Mouse (Mus musculus): ENCODE data around the gene Cbx3. TPM values are rescaled to one million over a fixed set of nuclear protein-coding genes. Genes with fewer than 3 reads are reported as not detected.
A peak's percentile ranks its signal among the peaks of the same experiment; 100 is the strongest.

Cbx3 gene
- polyA plus RNA-seq, 1 experiment from 2014 or later, result 396 TPM

DNA sequence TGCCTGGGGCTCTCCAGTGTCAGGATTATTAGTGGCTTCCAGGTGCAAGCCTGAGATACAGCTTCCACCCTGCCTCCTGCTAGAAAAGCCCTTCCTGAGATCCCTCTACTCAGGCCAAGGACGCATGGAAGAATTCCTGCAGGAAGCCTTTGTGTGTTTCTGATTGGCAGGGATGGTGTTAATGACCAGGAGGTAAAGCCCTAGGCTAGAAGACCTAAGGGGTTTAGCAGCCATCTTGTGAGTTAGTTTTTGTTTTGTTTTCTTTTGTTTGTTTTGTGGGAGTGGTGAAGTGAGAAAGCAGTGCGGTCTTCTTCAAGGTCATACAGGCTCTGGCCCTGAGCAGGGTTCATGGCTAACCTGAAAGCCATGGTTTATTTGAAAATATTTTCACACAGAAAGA lies 37.4 kb downstream of the Cbx3 start:
- no peaks in the 10 kb centered on the region for H3K9me3 ChIP-seq
- H3K36me3 ChIP-seq, result no peaks in the 10 kb centered on the region
- H3K27me3 ChIP-seq, result no peaks in the 10 kb centered on the region
- 71% methylated on average over 2 of the region's 2 CpGs for WGBS
- no peak overlapping the region for H3K9ac ChIP-seq
- H3K27ac ChIP-seq, result no peak overlapping the region
- no peak for ATAC-seq (ENCODE audit: insufficient number of reproducible peaks, low FRiP score, low TSS enrichment, low read depth)
- no peaks in the 10 kb centered on the region for H3K4me1 ChIP-seq
- no peak overlapping the region for H3K4me2 ChIP-seq
- H3K4me3 ChIP-seq, result no peak overlapping the region

DNA sequence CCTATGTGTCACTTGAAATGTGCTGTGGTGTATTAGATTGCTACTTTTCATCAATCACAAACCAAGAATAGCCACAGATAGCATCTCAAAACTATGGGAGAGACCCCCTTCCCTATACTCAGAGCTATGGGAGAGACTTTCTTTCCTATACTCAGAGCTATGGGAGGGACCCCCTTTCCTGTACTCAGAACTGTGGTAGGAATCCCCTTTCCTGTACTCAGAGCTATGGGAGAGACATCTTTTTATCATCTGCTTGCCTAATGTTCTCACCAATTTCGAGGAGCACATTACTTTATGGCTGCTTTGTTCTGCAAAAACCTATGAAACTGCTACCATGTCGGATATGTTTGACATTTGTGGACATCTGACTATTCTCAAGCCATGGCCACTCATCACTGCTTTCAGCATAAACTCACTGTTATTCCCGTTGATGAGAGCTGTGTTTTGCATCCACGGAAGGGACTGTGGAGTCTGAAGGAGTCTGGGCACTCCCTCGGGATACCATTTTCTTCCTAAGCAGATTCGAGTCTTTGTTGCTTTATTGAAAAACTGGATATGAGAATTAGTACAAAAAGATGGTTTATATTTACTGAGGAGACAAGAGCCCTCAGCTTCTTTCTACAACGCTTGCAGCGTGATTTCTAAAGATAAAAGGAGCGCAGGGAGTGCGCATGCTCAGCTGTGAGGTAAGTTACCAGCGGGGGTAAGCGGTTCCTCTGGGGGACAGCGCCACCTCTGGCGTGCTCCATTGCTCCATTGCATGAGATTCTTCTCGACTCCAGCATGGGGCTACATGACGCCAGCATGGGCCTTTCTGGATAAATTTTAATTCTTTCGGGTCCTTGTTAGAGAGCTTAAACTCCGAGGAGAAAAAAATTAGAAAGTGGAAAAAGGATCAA lies 38.8 kb downstream of the Cbx3 start:
- Histone ChIP-seq H3K27me3 (no peaks in the 10 kb centered on the region), H3K27ac (no peak overlapping the region), H3K4me2 (peak overlapping the region; percentile 37), H3K36me3 (no peaks in the 10 kb centered on the region), H3K9me3 (no peaks in the 10 kb centered on the region), H3K4me3 (peak overlapping the region; percentile 29), H3K4me1 (no peaks in the 10 kb centered on the region), H3K9ac (no peak overlapping the region)
- WGBS, result 24% methylated on average over 18 of the region's 18 CpGs
- ATAC-seq (ENCODE audit: insufficient number of reproducible peaks, low FRiP score, low TSS enrichment, low read depth), result no peak

DNA sequence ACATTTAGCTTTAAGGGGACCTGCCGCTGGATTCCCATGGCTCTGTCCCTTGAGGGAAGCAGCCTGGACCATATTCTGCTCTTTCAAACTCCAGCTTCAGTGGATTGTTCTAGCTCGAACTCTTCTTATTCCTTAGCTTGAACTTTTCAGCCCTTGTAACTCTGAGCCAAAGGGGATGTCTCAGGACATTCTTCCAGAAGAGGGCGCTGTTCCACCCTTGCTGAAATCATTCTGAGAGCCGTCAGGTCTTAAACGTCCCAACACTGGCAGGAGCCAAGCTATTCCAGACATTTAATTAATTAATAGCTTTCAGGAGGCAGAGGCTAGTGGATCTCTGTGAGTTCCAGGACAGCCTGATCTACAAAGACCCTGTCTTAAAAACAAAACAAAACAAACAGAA lies 39.9 kb downstream of the Cbx3 start:
- Histone ChIP-seq H3K4me1 (no peaks in the 10 kb centered on the region), H3K27me3 (no peaks in the 10 kb centered on the region), H3K4me2 (no peak overlapping the region), H3K9ac (no peak overlapping the region), H3K36me3 (no peaks in the 10 kb centered on the region), H3K4me3 (no peak overlapping the region), H3K27ac (no peak overlapping the region), H3K9me3 (no peaks in the 10 kb centered on the region)
- WGBS, result 33% methylated on average over 5 of the region's 5 CpGs
- no peak for ATAC-seq (ENCODE audit: insufficient number of reproducible peaks, low FRiP score, low TSS enrichment, low read depth)

DNA sequence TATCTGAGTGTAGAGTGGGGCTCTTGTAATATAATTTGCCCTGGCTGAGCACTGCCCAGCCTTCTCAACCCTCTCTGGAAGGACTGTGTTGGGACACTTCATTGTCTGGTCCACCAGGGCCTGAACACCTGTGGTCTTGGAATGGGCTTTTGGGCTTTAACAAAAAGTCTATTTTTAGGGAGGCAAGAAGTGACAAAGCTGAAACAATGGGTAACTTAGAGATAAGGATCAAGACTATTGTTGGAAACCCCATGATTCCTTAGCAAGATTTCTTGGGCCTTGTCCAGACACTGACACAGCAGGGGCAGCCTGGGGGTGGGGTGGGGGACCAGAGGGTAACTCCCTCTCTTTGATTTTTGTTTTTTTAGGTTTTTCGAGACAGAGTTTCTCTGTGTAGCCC lies 40.8 kb downstream of the Cbx3 start:
- Histone ChIP-seq H3K4me1 (no peaks in the 10 kb centered on the region), H3K27me3 (no peaks in the 10 kb centered on the region), H3K27ac (no peak overlapping the region), H3K4me3 (no peak overlapping the region), H3K4me2 (no peak overlapping the region), H3K36me3 (no peaks in the 10 kb centered on the region), H3K9me3 (no peaks in the 10 kb centered on the region), H3K9ac (no peak overlapping the region)
- 74% methylated on average over 1 of the region's 1 CpGs for WGBS
- ATAC-seq (ENCODE audit: insufficient number of reproducible peaks, low FRiP score, low TSS enrichment, low read depth), result no peak

DNA sequence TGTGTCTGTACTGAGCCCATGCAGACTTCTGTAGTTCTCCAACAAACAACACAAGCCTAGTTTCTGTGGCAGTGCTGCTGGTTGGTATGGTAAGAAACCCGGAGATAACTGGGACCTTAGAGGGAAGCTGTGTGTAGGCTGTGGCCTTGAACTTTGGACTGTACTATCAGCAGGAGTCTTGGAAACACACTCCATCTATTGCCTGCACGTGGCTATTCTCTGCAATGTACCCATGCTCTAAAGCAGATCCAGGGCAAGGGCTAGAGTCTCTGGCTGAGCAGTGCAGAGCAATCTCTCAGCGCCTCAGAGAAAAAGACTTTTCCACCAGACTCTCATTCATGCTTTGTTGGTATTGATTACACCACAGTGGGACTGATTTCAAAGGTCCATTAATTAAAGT lies 43.6 kb downstream of the Cbx3 start:
- no peak for ATAC-seq (ENCODE audit: insufficient number of reproducible peaks, low FRiP score, low TSS enrichment, low read depth)
- 86% methylated on average over 3 of the region's 3 CpGs for WGBS
- Histone ChIP-seq H3K9ac (no peak overlapping the region), H3K27me3 (no peaks in the 10 kb centered on the region), H3K27ac (no peak overlapping the region), H3K36me3 (no peaks in the 10 kb centered on the region), H3K4me1 (no peaks in the 10 kb centered on the region), H3K9me3 (no peaks in the 10 kb centered on the region; the same call in 1 of the 2 replicates), H3K4me3 (no peak overlapping the region), H3K4me2 (no peak overlapping the region)

DNA sequence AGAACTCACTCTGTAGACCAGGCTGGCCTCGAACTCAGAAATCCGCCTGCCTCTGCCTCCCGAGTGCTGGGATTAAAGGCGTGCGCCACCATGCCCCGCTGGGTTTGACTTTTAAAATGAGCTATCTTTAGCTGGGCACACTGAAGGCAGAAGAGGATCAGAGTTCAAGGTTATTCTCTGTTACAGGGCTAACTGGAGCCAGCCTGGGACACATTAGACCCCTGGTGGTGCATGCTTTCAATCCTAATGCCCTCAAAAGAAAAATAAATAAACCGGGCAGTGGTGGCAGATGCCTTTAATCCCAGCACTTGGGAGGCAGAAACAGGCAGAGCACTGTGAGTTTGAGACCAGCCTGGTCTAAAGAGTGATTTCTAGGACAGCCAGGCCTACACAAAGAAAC lies 44.7 kb downstream of the Cbx3 start:
- Histone ChIP-seq H3K4me2 (no peak overlapping the region), H3K27me3 (no peaks in the 10 kb centered on the region), H3K36me3 (no peaks in the 10 kb centered on the region), H3K4me3 (no peak overlapping the region), H3K9ac (no peak overlapping the region), H3K4me1 (no peaks in the 10 kb centered on the region), H3K9me3 (no peaks in the 10 kb centered on the region; the same call in 1 of the 2 replicates), H3K27ac (no peak overlapping the region)
- ATAC-seq (ENCODE audit: insufficient number of reproducible peaks, low FRiP score, low TSS enrichment, low read depth), result no peak
- 91% methylated on average over 7 of the region's 7 CpGs for WGBS

DNA sequence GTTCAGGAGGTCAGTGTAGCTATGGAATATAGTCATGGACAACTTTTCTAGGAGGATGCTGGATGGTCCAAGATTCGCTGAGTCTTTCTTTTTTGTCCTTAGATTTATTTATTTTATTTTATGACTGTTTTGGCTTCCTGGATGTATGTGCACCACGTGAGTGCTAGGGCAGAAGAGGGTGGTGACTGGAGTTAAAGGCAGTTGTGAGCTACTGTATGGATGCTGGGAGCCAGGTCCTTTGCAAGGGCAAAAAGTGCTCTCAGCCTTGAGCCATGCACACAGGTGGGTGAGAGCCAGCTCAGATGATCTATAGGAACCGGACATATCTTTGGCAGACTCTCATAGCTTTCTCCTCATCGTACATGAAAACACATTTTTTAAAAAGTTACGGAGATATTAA lies 53.1 kb downstream of the Cbx3 start:
- no peak for ATAC-seq (ENCODE audit: insufficient number of reproducible peaks, low FRiP score, low TSS enrichment, low read depth)
- Histone ChIP-seq H3K4me2 (peak overlapping the region; percentile 93), H3K4me1 (0 out of 2 replicates have a peak, but pooled peaks cover 7% of the 10 kb centered on the region), H3K9ac (no peak overlapping the region; the same call in 1 of the 2 replicates), H3K9me3 (no peaks in the 10 kb centered on the region), H3K36me3 (no peaks in the 10 kb centered on the region), H3K27ac (no peak overlapping the region), H3K4me3 (peak overlapping the region; percentile 65), H3K27me3 (no peaks in the 10 kb centered on the region)
- 21% methylated on average over 5 of the region's 5 CpGs for WGBS

DNA sequence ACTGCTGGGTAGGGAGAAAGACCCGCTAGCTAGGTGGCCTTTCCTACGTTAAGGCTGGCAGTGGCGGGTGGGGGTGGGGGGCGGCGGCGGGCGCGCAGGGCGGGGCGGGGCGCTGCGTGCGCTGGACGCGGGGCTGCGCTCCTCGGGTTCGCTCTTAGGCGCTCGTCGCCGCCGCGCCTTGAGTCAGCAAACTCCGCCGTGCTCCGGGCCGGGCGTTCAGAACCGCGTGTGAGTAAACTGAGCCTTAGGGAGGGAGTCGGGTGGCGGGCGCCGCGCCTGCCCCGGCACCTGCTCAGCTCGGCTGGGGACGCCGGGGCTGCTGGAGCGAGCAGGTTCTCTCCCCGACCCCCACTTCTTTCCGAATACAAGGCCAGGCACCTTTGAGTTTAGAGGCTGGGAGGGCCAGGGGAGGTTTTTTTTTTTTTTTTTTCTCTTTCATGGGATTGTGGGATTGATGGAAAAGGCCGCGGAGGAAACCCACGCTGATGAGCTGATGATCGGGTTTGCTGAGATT lies 53.7 kb downstream of the Cbx3 start, which contains the start of gene Snx10:
TSS of gene Snx10 (plus strand) at position 95 of the 514 bp plus-strand sequence.
- WGBS, result under 1% methylated on average over 47 of the region's 47 CpGs
- no peaks in the 10 kb centered on the region for H3K36me3 ChIP-seq
- H3K4me2 ChIP-seq, result peak within 1 kb of the TSS; percentile 93
- peak within 1 kb of the TSS; percentile 63 for H3K9ac ChIP-seq
- peak within 1 kb of the TSS; percentile 65 for H3K4me3 ChIP-seq
- no peaks in the 10 kb centered on the region for H3K9me3 ChIP-seq
- H3K27me3 ChIP-seq, result no peaks in the 10 kb centered on the region
- ATAC-seq (ENCODE audit: insufficient number of reproducible peaks, low FRiP score, low TSS enrichment, low read depth), result 0 out of 2 replicates have a peak, but pooled peaks have one; percentile 40
- peak within 1 kb of the TSS; percentile 61 for H3K27ac ChIP-seq
- 0 out of 2 replicates have a peak, but pooled peaks cover 7% of the 10 kb centered on the region for H3K4me1 ChIP-seq

DNA sequence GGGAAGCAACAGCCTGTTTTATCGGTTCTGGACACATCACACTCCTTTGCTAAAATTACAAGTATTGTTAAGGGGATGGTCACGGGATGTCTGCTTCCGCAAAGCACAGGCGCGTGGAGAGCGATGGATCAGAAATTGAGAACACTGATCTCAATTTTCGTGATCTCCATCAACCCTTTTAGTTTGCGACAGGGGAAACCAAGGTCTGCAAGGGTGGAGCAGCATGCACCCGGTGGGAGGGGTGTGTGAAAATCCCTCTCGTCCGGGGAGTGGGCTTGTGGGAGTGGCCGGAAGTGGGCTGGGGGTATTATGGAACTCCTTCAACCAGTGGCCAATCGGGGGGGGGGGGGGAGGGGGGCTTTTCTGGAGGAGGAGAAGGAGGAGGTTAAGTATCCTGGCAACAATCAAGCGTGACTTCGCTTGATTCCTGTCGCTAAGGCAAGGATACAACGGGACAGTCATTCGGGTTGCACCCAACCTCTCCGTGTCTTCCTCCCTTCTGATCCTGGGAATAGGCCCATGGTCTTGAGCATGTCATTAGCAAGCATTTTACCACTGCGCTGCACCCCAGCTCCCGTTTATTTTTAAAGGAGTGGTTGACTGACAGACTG lies 54.3 kb downstream of the Cbx3 start:
- H3K27me3 ChIP-seq, result no peaks in the 10 kb centered on the region
- peak overlapping the region; percentile 65 for H3K4me3 ChIP-seq
- no peak overlapping the region for H3K27ac ChIP-seq
- 0 out of 2 replicates have a peak, but pooled peaks cover 7% of the 10 kb centered on the region for H3K4me1 ChIP-seq
- peak overlapping the region; percentile 93 for H3K4me2 ChIP-seq
- WGBS, result 2% methylated on average over 21 of the region's 21 CpGs
- H3K9ac ChIP-seq, result peak overlapping the region; percentile 63
- no peaks in the 10 kb centered on the region for H3K36me3 ChIP-seq
- H3K9me3 ChIP-seq, result no peaks in the 10 kb centered on the region
- no peak for ATAC-seq (ENCODE audit: insufficient number of reproducible peaks, low FRiP score, low TSS enrichment, low read depth)

DNA sequence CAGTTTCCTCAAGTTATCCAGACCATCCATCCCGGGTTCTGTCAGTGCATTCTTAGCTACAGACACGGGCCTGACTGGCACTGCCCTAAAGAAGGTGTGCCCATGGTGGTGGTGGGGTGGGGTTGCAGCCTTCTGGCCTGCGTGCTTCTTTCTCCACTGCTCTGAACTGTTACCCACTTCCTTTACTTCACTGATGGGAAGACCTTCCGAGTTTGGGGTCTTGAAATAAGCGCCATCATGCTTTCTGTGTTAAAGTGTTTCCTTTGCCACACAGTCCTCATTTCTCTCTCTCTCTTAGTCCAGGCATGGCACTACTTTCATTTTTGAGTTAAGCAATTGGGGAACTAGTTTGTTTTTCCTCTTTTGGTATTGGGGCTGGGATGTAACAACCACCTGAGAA lies 54.8 kb downstream of the Cbx3 start:
- no peaks in the 10 kb centered on the region for H3K27me3 ChIP-seq
- ATAC-seq (ENCODE audit: insufficient number of reproducible peaks, low FRiP score, low TSS enrichment, low read depth), result no peak
- H3K27ac ChIP-seq, result no peak overlapping the region
- H3K9me3 ChIP-seq, result no peaks in the 10 kb centered on the region
- WGBS, result 45% methylated on average over 5 of the region's 5 CpGs
- H3K4me2 ChIP-seq, result peak overlapping the region; percentile 93
- no peak overlapping the region for H3K9ac ChIP-seq
- 0 out of 2 replicates have a peak, but pooled peaks cover 7% of the 10 kb centered on the region for H3K4me1 ChIP-seq
- peak overlapping the region; percentile 65 for H3K4me3 ChIP-seq
- no peaks in the 10 kb centered on the region for H3K36me3 ChIP-seq

DNA sequence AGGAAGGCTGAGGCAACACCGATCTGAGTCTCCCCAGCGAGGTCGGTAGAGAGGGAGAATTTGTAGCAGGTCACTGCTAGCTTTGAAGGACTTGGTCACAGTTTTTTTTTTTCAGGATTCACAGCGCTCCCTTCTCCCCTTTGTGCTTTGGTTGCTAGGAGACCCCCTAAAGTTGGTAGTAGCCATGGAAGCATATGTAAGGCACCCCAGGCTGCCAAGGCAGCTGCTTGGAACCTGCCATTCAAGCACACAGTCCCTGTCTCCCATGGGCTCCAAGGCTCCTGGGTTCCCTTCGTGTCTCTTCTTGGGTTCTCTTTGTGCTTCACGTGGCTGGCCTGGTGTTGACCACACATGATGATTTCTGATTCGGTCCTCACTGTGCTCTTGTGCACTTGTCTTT lies 59.3 kb downstream of the Cbx3 start:
- Histone ChIP-seq H3K27ac (no peak overlapping the region), H3K4me3 (no peak overlapping the region), H3K27me3 (no peaks in the 10 kb centered on the region), H3K4me2 (no peak overlapping the region), H3K9ac (no peak overlapping the region), H3K36me3 (no peaks in the 10 kb centered on the region), H3K4me1 (0 out of 2 replicates have a peak, but pooled peaks cover 7% of the 10 kb centered on the region), H3K9me3 (no peaks in the 10 kb centered on the region)
- WGBS, result 85% methylated on average over 7 of the region's 7 CpGs
- no peak for ATAC-seq (ENCODE audit: insufficient number of reproducible peaks, low FRiP score, low TSS enrichment, low read depth)

Measured in limb, embryonic 15.5 days (tissue).